Mouse (Mus musculus) kidney, adult 2 months (tissue): Measurements from ENCODE around the gene Hoxa7.

ENCODE experiments used
- CTCF ChIP-seq: fragments of 200-500 bp; conservative IDR thresholded peaks from 2 replicates; pipeline ENCODE4 v1.5.1; 2011; ENCODE audit warnings: low read depth, mild to moderate bottlenecking, control low read depth, low read length, moderate library complexity, mixed read lengths; ENCODE audit not compliant: insufficient read depth, insufficient read length
- POLR2A ChIP-seq: fragments of 200-500 bp; IDR thresholded peaks from one replicate; pipeline ENCODE4 v1.6.1; 2011; ENCODE audit warnings: low read depth, low read length, control low read depth

DNA sequence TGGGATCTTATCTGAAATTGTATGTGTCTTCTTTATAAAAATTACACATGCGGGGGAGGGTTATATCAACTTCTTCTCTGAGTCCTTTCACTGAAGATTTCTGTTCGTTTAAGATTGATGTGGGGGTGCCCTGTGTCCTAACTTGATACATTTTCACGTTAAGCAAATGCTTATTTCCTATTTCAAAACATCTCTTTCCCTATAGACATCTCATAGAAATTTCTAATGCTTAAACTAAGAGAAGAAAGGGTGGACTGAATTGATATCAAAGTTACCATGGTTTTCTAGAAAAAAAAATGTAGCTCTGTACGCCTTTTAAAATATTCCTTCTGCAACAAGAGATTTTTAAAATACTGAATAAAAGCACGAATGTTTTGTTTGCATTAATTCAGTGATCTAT lies 45.6 kb upstream of the Hoxa7 start:
- TF ChIP-seq POLR2A (no peak), CTCF (no peak)
